In the genomic region with DNA sequence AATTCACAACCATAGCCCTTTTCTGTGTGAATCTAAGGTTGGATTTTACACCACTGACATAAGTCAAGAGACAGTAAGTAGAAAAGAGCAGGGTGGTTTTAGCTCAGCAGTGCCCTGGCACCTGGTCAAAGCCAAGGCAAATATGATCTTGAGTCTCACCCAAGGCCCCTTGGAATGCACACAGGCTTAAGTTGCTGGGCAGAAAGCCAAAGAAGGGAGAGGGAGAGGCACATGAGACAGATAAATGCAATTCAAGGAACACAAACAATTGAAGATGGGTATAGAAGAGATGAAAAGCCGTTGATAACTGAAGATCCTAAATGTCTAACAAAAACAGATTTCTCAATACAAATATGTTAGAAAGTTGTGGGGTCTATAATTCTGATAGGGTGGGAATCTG, we compare ENCODE assay signal across 19 mouse cellular contexts.
A peak's percentile ranks its signal among the peaks of the same experiment; 100 is the strongest.
DNase-seq lines count a peak whose midpoint lies in the region; ATAC-seq and TF ChIP-seq lines count a peak whose summit lies in the region.
"Had no signal": no experiment of that assay in that cellular context is flagged by ENCODE, and none has a peak within 500 bp of the region (broad histone marks: within the 10 kb centered on the region; RNA-seq: fewer than 3 reads in every experiment).

No protein-coding gene starts in this region.

- no peaks in the 10 kb centered on the region for H3K9me3 ChIP-seq in midbrain, postnatal 0 days (ENCODE audit: low read length)
- H3K9me3 ChIP-seq in midbrain, embryonic 16.5 days (replicated peaks; ENCODE audit: control insufficient read depth, low read length, poor library complexity, severe bottlenecking): no peaks in the 10 kb centered on the region
- H3K9me3 ChIP-seq: embryonic facial prominence, embryonic 13.5 days; hindbrain, embryonic 13.5 days; limb, embryonic 12.5 days; neural tube, embryonic 15.5 days had no signal

- no peak overlapping the region for H3K4me3 ChIP-seq in heart, adult 2 months
- no peak overlapping the region for H3K4me3 ChIP-seq in midbrain, postnatal 0 days (ENCODE audit: low read depth, low read length)
- H3K4me3 ChIP-seq in midbrain, embryonic 16.5 days (ENCODE audit: low read depth, low read length): no peak overlapping the region
- H3K4me3 ChIP-seq: embryonic facial prominence, embryonic 13.5 days; hindbrain, embryonic 13.5 days; layer of hippocampus, adult 2 months; left cerebral cortex, adult 2 months; limb, embryonic 12.5 days; neural tube, embryonic 15.5 days had no signal

- DNase-seq in heart, adult 11 months: peak; percentile 69
- no peak for DNase-seq in heart, adult 2 months
- peak; percentile 36 for DNase-seq in midbrain, postnatal 0 days (ENCODE audit: low spot score)
- peak; percentile 7 for DNase-seq in large intestine, adult 2 months (ENCODE audit: low read depth, low spot score)
- peak; percentile 44 for DNase-seq in ovary, postnatal 36 days (ENCODE audit: low spot score)
- DNase-seq in frontal cortex, postnatal 36 days (ENCODE audit: low spot score in 2 of 2): no peak
- DNase-seq: gastrocnemius, postnatal 10 days; heart, postnatal 10 days; thymus, postnatal 4 days had no signal

- 77% methylated on average over 1 of the region's 1 CpGs for WGBS in heart, adult 2 months
- WGBS in midbrain, postnatal 0 days: 83% methylated on average over 1 of the region's 1 CpGs
- WGBS in midbrain, embryonic 16.5 days: 76% methylated on average over 1 of the region's 1 CpGs
- WGBS in large intestine, adult 2 months: 12% methylated on average over 1 of the region's 1 CpGs

- no peaks in the 10 kb centered on the region for H3K27me3 ChIP-seq in heart, adult 2 months (ENCODE audit: control insufficient read depth, insufficient read depth, low read length)
- H3K27me3 ChIP-seq in midbrain, postnatal 0 days (ENCODE audit: insufficient read depth, low read length): no peaks in the 10 kb centered on the region
- H3K27me3 ChIP-seq in midbrain, embryonic 16.5 days (ENCODE audit: control insufficient read depth, insufficient read depth, low read depth, low read length): no peaks in the 10 kb centered on the region
- H3K27me3 ChIP-seq: embryonic facial prominence, embryonic 13.5 days; hindbrain, embryonic 13.5 days; limb, embryonic 12.5 days; neural tube, embryonic 15.5 days had no signal

- H3K4me1 ChIP-seq in heart, adult 2 months (ENCODE audit: control insufficient read depth, insufficient read depth, low read length): no peaks in the 10 kb centered on the region
- no peaks in the 10 kb centered on the region for H3K4me1 ChIP-seq in midbrain, postnatal 0 days (ENCODE audit: insufficient read depth, low read length)
- no peaks in the 10 kb centered on the region for H3K4me1 ChIP-seq in midbrain, embryonic 16.5 days (ENCODE audit: control insufficient read depth, insufficient read depth, low read length)
- H3K4me1 ChIP-seq: hindbrain, embryonic 13.5 days; limb, embryonic 12.5 days; neural tube, embryonic 15.5 days had no signal

- intact Hi-C loops in heart, adult 2 months (cut with DNase I): no loop called here

- H3K36me3 ChIP-seq in heart, adult 2 months (ENCODE audit: control insufficient read depth, insufficient read depth, low read length): no peaks in the 10 kb centered on the region
- no peaks in the 10 kb centered on the region for H3K36me3 ChIP-seq in midbrain, postnatal 0 days (ENCODE audit: insufficient read depth, low read length)
- H3K36me3 ChIP-seq in midbrain, embryonic 16.5 days (ENCODE audit: control insufficient read depth, insufficient read depth, low read length): no peaks in the 10 kb centered on the region
- H3K36me3 ChIP-seq: embryonic facial prominence, embryonic 13.5 days; hindbrain, embryonic 13.5 days; limb, embryonic 12.5 days; neural tube, embryonic 15.5 days had no signal

- TF ChIP-seq CTCF in heart, adult 2 months (IDR thresholded peaks at IDR 0.05): no peak
- TF ChIP-seq CTCF in midbrain, postnatal 0 days (IDR thresholded peaks at IDR 0.05): no peak

- no peak overlapping the region for H3K27ac ChIP-seq in heart, adult 2 months
- no peak overlapping the region for H3K27ac ChIP-seq in midbrain, postnatal 0 days (ENCODE audit: low read depth, low read length)
- H3K27ac ChIP-seq in midbrain, embryonic 16.5 days (ENCODE audit: low read length): no peak overlapping the region
- H3K27ac ChIP-seq: embryonic facial prominence, embryonic 13.5 days; hindbrain, embryonic 13.5 days; layer of hippocampus, adult 2 months; left cerebral cortex, adult 2 months; limb, embryonic 12.5 days; liver, embryonic 14.5 days; neural tube, embryonic 15.5 days had no signal

- no peak overlapping the region for H3K4me2 ChIP-seq in midbrain, postnatal 0 days (ENCODE audit: low read depth, low read length, poor library complexity, severe bottlenecking)
- H3K4me2 ChIP-seq in midbrain, embryonic 16.5 days (ENCODE audit: low read length): no peak overlapping the region
- H3K4me2 ChIP-seq: embryonic facial prominence, embryonic 13.5 days; hindbrain, embryonic 13.5 days; limb, embryonic 12.5 days; neural tube, embryonic 15.5 days had no signal

- no peaks in the 10 kb centered on the region for H3K79me2 ChIP-seq in heart, adult 2 months (replicated peaks; ENCODE audit: control insufficient read depth, insufficient read depth, low read length)

- no peak overlapping the region for H3K9ac ChIP-seq in heart, adult 2 months (ENCODE audit: low read depth, low read length)
- no peak overlapping the region for H3K9ac ChIP-seq in midbrain, postnatal 0 days (replicated peaks; ENCODE audit: low read length, poor library complexity, severe bottlenecking)
- no peak overlapping the region for H3K9ac ChIP-seq in midbrain, embryonic 16.5 days (ENCODE audit: low read depth, low read length)
- H3K9ac ChIP-seq: embryonic facial prominence, embryonic 13.5 days; hindbrain, embryonic 13.5 days; limb, embryonic 12.5 days; liver, embryonic 14.5 days; neural tube, embryonic 15.5 days had no signal

- no peak for ATAC-seq in midbrain, postnatal 0 days (ENCODE audit: low FRiP score)
- ATAC-seq in midbrain, embryonic 16.5 days: no peak
- ATAC-seq: forebrain, embryonic 14.5 days; intestine, postnatal 0 days had no signal

- TF ChIP-seq EP300 in heart, adult 2 months (IDR thresholded peaks at IDR 0.05; ENCODE audit: insufficient read depth, low read depth, low read length): no peak

- TF ChIP-seq POLR2A in heart, adult 2 months (IDR thresholded peaks at IDR 0.05; ENCODE audit: insufficient read depth, low read depth, low read length): no peak

Comparison
In these comparisons a context has a peak if more than half of its experiments do, and no peak if none do; other contexts are left out.
1. DNase-seq: peak in heart, adult 11 months (single experiment), midbrain, postnatal 0 days (single experiment), large intestine, adult 2 months (single experiment) and ovary, postnatal 36 days (single experiment); none in heart, adult 2 months (0 of 2) and frontal cortex, postnatal 36 days (0 of 2).